28 mouse cellular contexts compared by ENCODE assay signal in the genomic region with DNA sequence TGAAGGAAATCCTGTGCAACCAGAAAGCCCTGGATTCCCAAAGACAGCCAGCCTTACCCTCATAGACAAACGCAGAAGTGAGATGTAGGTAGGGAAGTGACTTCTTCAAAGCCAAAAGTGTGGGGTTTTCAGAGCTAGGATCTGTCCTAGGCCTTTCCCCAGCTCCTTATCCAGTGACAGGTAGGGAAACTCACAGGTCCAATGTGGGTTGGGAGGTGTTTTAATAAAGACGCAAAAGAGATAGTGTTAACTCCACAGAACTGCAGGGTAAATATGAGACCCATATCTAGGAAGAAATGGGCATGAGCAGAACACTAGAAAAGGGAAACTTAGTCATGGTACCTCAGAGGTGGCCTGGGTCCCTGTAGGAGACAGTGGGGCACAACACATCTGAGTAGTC.
"Had no signal": no experiment of that assay in that cellular context is flagged by ENCODE, and none has a peak within 500 bp of the region (broad histone marks: within the 10 kb centered on the region; RNA-seq: fewer than 3 reads in every experiment).

No protein-coding gene starts in this region.

- H3K4me2 ChIP-seq: embryonic facial prominence, embryonic 12.5 days; embryonic facial prominence, embryonic 13.5 days; embryonic facial prominence, embryonic 15.5 days; forebrain, embryonic 12.5 days; forebrain, embryonic 13.5 days; forebrain, embryonic 15.5 days had no signal

- H3K9ac ChIP-seq: embryonic facial prominence, embryonic 12.5 days; embryonic facial prominence, embryonic 13.5 days; embryonic facial prominence, embryonic 15.5 days; forebrain, embryonic 12.5 days; forebrain, embryonic 13.5 days; forebrain, embryonic 15.5 days; forebrain, postnatal 0 days had no signal

- H3K4me3 ChIP-seq: embryonic facial prominence, embryonic 10.5 days; embryonic facial prominence, embryonic 12.5 days; embryonic facial prominence, embryonic 13.5 days; embryonic facial prominence, embryonic 15.5 days; erythroblast, embryonic 14.5 days; forebrain, embryonic 10.5 days; forebrain, embryonic 12.5 days; forebrain, embryonic 13.5 days; forebrain, embryonic 15.5 days; gastrocnemius, adult 2 months; heart, adult 2 months had no signal

- DNase-seq: cerebellum, adult 2 months; cerebellum, adult 8-10 months; cerebellum, adult 9-10 months; cerebellum, adult 9-11 months; cerebellum, postnatal 10 days; cerebellum, postnatal 14 days; cerebellum, postnatal 25 days; cerebellum, postnatal 36 days; embryo, embryonic 11 days; forebrain, postnatal 0 days; gastrocnemius, adult 2 months; gastrocnemius, postnatal 10 days; gastrocnemius, postnatal 14 days; gastrocnemius, postnatal 25 days; gastrocnemius, postnatal 36 days; heart, adult 18-20 months; heart, adult 2 months had no signal

- H3K4me1 ChIP-seq: forebrain, embryonic 15.5 days had no signal

- ATAC-seq: forebrain, embryonic 13.5 days; forebrain, embryonic 14.5 days; forebrain, embryonic 15.5 days; forebrain, embryonic 16.5 days; forebrain, postnatal 0 days had no signal

- H3K9me3 ChIP-seq: embryonic facial prominence, embryonic 10.5 days; embryonic facial prominence, embryonic 12.5 days; embryonic facial prominence, embryonic 13.5 days; embryonic facial prominence, embryonic 15.5 days; forebrain, embryonic 10.5 days; forebrain, embryonic 12.5 days; forebrain, embryonic 13.5 days; forebrain, embryonic 15.5 days had no signal

- H3K27ac ChIP-seq: embryonic facial prominence, embryonic 10.5 days; embryonic facial prominence, embryonic 12.5 days; embryonic facial prominence, embryonic 13.5 days; embryonic facial prominence, embryonic 15.5 days; forebrain, embryonic 10.5 days; forebrain, embryonic 12.5 days; forebrain, embryonic 13.5 days; forebrain, embryonic 15.5 days; gastrocnemius, adult 2 months; heart, adult 2 months had no signal

- H3K36me3 ChIP-seq: embryonic facial prominence, embryonic 10.5 days; embryonic facial prominence, embryonic 12.5 days; embryonic facial prominence, embryonic 13.5 days; embryonic facial prominence, embryonic 15.5 days; forebrain, embryonic 10.5 days; forebrain, embryonic 12.5 days; forebrain, embryonic 15.5 days had no signal

- H3K27me3 ChIP-seq: embryonic facial prominence, embryonic 12.5 days; embryonic facial prominence, embryonic 13.5 days; embryonic facial prominence, embryonic 15.5 days; forebrain, embryonic 13.5 days; forebrain, embryonic 15.5 days had no signal
